Mouse (Mus musculus) layer of hippocampus, adult 18-20 months (tissue): Measurements from ENCODE around the gene Rtcb. TPM values are rescaled to one million over a fixed set of nuclear protein-coding genes. Genes with fewer than 3 reads are reported as not detected.
A peak's percentile ranks its signal among the peaks of the same experiment; 100 is the strongest.

Experiments
- DNase-seq, 2 experiments: peaks; one replicate each; pipeline ENCODE4 v3.0.0; 2022; ENCODE audit warnings: low spot score in 2 of 2
- long read RNA-seq: library from polyadenylated mRNA; stranded (forward); transcript quantifications from one replicate; pipeline ENCODE4 v2.0.0, GENCODE M21; 2021
- total RNA-seq, 2 experiments: library from RNA; stranded (reverse); gene quantifications; 2 replicates each; pipeline ENCODE4 v1.2.3; 2021

The Rtcb gene
- total RNA-seq = 100 to 1,000 TPM; 120 to 123 TPM
- long read RNA-seq, transcript Rtcb-201 (12 exons, 2,009 nt) = major isoform, 136 of 144 reads
- long read RNA-seq, partial matches to known transcripts = 7 of 144 reads
- long read RNA-seq, other reads (novel, unspliced or antisense) = 1 of 144 reads

DNA sequence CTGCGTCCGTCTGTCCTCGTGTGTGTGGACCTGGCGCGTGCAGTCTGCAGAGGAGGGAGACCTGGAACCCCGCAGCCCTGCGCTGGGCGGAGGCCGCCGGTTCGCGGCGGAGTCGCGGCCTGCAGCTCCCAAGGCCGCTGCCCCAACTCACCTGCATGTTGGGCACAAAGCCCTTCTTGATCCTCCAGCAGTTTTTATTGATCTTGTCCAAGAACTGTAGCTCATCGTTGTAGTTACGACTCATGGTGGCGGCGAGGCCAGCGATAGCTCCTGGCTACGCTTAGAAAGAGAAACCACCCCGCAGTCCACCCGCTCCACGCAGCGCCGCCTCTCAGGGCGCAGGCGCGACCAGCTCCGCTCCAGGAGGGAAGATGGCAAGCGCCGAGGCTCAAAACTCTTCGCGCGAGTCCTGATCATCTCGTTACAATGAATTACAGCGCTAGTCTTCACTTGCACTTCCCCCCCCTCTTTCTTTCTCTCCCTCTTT is at the start of gene Rtcb:
Gene Rtcb, minus strand, starts transcription at position 360 of the 487 bp plus-strand sequence.
- DNase-seq = peak; percentile 96 to 98

DNA sequence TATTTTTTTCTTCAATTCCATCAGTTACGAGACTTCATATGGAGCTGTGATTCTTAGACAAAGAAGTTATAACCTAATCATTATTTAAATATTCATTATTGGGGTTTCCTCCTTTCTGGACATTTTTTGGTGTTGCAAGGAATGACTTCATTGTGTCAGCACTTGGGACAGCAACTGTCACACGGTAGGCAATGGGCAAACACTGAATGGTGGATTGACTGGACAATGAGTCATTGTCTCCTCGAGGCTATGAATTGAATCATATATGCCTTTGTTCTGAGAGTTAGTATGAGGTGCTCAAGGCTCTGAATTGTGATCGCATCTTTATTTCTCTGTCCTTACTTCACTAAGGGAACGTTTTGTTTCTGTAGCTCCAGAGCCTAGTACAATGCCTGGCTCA is 48.8 kb upstream of the Rtcb start:
- DNase-seq = peak in 1 of 2 experiments; percentile 24

DNA sequence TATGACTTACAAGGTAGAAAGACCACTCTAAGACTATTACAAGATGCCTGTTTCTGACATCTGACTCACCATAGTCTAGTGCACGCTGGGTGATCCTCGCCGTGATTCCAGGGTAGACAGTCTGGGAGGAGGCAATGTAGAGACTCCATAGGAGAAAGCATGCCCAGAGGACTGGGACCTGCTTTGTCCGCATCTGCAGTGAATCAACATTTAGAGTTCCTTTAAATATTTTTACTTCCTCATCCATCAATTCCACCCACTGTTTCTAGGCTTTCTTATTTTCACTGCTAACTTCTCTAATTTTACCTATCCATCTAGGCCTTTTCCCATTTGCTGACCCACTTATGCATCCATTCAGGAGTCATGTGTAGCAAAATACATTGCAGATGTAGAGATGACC is 42.8 kb upstream of the Rtcb start:
- DNase-seq = no peak

DNA sequence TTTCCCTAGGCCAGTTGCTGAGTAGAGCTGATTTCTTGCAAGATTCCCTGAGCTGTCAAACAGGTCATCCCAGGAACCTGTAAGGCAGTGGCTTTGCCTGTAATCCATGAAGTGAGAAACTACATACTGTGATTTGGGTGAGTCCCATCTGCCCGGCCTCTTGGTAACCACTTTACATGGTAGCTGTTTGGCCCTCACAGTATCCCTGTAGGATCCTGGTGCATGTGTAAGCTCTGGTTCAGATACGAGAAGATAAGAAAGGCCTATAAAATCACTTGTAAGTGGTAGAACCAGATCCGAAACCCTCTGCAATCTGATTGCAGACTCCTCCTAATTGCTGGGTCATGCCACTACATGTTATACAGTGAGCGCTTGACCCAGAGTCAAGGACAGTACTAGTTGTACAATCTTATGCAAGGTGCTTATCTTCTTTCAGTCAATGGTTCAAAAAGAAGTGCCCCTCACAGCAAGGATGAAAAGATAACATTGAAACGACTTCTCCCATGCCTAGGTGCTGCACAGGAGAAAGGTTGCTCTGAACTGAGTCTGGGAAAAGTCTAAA is 37.0 kb upstream of the Rtcb start:
- DNase-seq = no peak

DNA sequence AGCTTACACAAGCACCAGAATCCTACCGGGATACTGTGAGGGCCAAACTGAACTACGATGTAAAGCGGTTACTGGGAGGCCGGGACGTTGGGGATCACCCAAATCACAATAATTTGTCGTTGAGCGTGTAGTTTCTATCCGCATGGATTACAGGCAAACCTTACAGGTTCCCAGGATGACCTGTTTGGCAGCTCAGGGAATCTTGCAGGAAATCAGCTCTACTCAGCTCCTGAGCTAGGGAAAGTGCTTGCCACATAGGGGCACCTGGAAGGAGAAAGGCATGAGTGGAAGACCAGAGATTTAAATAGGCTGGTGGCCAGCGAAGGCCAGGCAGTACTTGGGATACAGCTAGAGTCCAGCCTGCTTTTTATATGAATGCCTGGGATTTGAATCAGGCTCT is 36.2 kb upstream of the Rtcb start:
- no peak for DNase-seq

DNA sequence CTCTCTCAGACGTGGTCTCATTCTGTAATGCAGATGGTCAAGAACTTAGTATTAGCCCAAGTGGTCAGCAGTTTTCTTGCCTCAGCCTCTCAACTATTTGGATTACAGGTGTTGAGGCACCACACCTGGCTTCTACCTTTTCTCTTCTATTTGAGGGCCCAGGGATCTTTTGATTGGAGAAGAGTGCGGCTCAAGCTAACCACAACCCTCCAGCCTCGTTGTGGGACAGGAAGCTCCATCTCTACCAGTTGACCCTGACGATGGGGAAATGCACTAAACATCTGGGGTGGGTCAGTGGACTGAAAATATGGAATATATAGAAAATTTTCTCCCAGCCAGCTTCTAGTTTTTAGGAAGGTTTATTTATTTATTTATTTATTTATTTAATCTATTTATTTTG is 34.8 kb upstream of the Rtcb start:
- no peak for DNase-seq

DNA sequence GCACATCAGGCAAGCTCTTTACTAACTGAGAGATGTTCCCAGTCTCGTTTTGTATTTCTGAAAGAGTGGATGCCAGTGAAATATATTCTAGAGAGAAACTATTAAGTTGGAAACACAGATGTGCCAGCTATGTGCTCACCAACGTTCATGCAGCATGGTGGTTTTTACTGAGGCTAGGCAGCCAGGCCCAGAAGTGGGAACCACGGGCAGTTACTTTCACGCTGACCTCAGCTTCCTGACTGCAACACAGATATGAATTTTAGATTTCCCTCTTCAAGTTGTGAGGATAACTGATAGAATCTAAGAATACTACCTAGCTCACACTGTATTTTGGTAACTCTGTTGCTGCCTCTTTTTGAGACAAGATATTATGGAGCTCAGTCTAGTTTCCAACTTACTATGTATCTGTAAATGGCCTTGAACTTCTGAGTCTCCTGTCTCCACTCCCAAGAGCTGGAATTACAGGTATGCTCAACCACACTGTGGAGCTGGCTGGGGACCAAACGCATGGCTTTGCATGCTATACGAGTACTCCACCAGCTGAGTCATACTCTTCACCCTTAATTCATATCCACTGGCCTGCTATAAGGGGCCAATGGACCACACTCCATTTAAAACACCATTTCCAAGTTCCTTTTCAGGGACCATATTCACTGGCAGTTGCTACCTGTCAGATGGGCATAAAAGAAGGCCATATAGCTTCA is 31.9 kb upstream of the Rtcb start:
- DNase-seq = no peak

DNA sequence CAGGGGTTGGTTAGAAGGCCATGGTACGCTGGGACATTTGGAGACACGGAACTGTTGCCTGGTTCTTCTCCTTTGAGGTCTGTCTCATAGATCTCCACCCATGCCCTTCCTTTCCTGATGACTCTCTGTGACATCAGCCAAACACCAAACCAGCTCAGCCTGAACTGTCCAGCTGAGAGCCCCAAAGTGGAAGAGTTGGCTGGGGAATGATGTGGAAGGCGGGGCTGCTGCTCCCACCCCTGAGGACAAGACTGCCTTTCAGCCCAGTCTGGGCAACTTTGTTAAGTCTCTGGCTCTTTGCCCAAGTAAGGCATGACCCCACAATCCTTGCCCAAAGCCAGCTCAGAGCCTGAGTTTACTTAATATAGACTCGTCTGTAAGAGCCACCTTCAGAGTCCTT is 15.3 kb upstream of the Rtcb start:
- peak; percentile 22 to 31 for DNase-seq

DNA sequence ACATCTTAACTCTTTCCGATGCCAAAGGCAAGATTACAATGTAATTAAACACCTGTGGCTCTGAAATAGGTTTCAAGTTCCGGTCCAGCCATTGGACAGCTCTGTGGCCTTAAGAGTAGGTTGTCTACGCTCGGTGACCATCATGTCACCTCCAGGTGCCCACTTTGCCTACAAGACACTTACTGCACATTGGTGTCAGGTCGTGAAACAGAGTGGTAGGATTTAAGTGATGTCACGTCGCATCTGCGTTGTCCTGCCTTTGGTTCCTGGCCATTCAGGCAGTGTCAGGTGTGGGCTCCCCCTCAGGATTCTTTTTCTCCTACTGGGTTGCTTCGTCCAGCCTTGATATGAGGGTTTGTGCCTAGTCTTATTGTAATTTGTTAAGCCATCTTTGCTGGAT is 14.2 kb upstream of the Rtcb start:
- no peak for DNase-seq

DNA sequence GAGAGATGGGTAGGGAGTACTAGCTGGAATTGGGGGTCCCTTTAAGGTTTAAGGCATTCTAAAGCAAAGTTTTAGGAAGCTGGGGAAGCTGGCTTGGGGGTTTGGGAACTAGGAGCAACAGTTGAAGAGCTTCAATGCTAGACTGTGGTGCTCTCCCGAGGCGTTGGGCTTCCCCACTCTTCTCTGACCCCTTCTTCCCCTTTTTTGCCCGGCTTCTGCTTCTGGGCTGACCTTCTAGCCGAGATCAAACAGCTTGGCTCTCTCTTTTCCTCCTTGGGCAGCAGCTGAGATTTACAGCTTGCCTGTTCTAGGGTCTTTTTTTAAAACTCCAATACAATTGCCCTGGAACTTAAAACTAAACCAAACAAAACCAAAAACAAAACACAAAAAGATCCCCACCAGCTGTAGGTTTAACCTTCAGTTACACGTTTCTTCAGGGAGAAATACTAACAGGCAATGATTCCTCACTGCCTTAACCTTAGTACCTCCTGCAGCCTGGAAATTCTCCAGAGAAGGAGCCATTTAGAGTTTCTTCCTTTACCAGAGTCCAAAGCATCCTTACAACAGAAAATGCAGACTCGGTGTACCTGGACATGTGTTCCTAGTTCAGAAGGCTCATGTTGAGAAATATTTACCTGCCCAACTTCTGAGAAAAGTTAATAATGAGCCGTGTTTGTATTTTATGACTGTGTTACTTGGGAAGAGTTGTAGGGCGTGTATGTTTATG is 12.4 kb upstream of the Rtcb start:
- no peak for DNase-seq

DNA sequence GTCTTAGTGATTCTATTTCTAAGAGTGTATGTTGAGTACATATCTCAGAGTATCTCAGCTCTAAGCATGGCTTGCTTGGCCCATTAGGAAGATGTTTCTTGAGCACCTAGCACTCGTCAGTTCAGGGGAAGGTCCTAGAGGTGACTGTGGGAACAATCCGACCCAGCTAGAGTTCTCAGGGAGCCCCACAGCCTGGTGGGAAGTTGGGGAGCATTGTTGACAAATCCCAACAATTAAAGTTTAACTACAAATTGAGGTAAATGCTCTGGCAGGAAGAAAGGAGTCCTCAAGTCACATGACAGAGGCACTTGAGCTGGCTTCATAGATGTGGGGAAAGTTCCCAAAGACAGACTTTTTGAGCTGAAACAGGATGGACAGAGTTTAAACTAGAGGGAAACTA is 11.1 kb upstream of the Rtcb start:
- DNase-seq = no peak

DNA sequence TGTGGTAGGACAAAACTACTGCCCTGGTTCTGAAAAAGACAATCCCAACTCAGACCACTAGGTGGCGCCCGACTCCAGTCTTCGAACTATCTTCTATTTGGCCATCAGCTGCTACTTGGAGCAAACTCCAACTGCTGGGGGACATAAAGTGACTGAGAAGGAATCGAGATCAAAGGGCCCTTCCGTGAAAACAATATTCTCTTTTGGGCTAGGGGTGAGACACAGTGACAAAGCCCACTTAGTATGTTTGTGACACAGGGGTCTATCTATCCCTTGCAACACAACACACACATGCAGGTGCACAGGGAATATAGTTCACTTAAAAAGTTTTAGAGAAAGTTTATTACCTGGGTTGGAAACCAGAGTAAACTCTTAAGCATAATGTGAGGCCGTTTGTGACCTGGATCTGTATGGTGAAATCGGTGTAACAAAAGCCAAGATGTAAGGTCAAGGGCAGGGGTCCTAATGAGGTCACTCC is 10.6 kb upstream of the Rtcb start:
- peak; percentile 68 to 92 for DNase-seq

DNA sequence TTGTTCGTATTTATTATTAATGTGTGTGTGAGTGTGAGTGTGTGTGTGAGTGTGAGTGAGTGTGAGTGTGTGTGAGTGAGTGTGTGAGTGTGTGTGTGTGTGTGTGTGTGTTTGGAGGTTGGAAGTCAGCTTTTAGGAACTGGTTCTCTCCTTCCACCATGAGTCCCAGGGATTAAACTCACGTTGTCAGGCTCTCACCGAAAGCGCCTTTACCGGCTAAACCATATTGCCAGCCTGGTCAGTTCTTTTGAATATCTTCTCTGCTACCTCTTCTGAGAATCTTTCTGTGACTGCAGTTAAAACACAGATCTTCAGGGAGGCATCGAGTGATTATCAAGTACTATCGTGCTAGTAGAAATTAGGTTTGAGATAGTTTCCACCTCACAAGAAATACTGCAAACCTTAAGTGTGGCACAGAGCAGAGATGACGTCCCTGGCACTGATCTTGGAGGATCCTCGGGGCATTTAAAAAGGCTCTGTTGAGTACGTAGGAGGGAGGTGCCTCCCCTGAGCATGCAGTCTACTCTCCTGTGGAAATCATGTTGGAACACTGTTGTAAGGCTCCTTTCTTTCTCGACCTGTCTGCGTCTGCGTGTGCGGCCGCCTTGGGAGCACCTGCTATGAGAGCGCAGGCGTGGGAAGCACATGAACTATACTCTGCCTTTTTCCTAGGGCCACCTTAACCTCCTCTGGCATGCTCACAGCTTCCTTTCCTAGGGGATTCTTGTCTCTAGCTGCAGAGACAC is 10.0 kb upstream of the Rtcb start:
- no peak for DNase-seq

DNA sequence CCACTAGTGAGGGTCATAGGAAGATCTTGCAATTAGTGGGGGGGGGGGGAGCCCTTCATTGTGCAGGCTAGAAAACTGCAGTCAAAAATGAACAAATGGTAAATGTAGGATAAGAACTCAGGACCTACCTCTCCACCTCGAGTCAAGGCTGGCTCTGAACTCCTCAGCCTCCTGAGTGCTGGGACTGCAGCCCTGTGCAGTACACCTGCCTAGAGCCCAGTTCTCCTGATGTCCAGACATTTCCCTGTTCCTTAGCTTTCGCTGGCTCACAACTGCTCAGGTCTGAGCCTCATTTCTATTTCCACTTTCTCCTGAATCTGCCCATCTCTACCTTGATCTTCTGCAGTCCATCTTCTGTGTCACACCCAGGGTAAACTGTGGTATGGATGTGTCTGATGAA is 8.9 kb upstream of the Rtcb start:
- DNase-seq = no peak

DNA sequence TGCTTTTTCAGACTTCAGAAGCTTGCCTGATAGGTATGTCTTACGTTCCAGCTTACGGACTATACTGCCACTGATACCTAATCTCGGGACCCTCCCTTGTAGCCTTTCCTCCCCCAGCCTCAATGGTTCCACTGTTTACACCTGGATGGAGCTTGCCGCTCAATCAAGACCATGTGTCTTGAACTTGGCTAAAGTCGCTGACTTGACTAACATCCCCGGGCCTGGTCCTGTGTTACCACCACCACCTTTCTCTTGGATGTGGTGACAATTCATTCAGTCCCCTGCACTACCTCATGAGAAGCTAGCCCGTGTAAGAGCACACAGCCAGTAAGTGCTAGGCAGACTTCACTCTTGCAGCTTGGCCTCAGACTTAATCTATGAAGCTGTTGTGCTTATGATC is 6.7 kb upstream of the Rtcb start:
- DNase-seq = no peak

DNA sequence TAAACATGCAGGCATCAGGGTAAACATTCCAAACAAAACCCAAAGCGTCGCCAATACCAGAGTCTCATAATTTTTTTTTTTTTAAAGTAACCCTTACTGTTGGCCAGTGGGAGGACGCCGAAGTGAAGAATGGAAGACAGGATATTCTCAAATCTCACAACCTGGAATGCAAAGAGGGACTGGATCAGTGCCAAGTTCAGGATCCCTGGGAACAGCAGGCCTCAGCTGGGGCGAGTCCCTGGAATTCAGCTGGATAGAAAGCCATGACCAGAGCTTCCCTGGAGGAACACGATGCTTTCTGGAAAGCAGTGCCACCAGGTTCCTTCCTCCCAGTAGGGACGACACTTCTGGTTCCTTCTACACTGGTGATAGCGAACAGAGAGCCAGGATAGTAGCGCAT is 5.3 kb upstream of the Rtcb start:
- DNase-seq = no peak

DNA sequence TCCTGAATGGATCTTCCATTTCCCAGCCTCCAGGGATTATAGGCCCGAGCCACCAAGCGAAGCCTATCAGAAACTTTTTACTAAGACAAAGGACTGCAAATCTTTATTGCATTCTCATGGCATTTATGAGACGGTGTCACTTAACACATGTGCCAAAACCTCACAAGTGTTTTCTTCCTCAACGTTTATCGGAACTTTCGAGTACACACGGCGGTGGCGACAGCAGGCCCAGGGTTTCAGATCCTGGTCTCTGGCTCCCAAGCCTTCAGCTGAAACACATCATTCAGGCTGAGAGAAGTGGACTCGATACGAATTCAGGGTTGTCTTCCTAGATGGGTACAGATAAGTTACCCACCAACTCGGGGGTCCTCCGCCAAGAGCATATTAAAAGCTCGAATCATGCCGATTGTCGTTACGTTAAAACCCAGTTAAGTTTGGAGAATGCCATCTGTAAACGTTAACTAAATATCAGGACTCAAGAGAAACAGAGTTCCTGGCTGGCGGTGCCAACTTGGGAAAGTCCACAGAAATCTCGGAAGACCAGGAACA is 678 bp downstream of the Rtcb start:
- no peak for DNase-seq

DNA sequence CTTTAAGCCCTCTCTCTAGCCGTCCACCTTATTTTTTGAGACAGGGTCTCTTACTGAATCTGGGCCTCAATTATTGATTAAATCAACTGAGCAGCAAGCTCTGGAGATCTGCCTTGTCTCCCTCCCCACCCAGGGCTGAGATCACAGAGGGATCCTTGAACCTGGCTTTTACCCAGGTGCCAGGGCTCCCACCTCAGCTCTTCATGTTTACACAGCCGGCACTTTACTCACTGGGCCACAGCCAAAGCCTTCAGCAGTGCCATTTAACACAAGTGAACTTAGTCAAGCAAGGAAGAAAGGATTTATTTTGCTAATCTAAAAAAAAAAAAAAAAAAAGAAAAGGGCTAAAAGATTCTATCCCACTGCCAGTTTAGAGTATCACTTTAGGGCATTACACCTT is 3.2 kb downstream of the Rtcb start:
- DNase-seq = no peak

DNA sequence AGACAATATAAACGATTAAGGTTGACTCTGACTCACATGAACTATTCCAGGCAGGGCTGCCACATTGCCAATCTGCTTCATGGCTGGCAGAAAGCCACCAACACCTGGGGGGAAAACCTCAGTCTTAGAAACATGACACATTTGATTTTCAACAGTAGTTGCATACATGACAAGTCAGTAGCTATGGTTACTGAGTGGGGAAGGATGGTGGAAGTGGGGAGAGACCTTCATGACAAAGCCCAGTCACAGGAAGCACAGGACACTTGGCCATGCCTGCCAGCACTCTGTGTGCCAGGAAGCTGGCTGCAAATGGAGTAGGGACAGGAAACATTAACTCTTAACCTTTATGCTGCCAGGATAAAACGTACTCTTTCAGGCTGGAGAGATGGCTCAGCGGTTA is 4.2 kb downstream of the Rtcb start:
- no peak for DNase-seq

DNA sequence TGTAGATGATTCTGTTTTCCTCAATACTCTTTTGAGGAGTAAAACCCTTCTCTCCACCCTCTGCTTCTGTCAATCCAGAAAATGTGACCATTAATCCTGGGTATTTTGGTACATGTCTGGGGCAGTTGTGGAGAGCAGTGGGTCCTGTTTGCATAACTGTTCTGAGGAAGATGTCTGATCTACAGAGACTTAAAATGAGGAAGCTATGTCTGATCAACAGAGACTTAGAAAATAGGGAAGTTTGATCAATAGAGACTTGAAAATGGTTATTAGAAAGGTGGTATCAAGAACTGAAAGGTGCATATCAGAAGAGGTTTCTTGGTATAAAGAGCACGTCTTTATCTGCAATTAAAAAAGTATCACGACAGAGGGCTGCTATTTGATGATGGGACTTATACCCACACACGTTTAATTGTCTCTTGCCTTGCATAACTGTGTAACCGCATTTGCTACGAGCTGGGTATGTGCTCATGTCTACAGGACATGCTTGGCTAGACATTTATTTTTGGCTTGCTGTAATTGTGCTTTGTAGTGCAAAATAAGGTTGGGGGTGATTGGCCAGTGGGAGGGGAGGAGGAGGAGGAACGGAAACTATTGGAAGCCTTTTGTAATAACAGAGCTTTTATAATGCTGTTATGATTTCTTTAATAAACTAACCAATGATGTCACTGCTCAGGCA is 5.7 kb downstream of the Rtcb start:
- DNase-seq = no peak
